Mouse (Mus musculus): Measurements from ENCODE around the gene Fgfr2. TPM values are rescaled to one million over a fixed set of nuclear protein-coding genes. Genes with fewer than 3 reads are reported as not detected.
A peak's percentile ranks its signal among the peaks of the same experiment; 100 is the strongest.

The Fgfr2 gene
- polyA plus RNA-seq, 1 experiment from 2014 or later: 86.9 TPM

GRCm38 (mm10) chr7:132688721-132689120 is 434.4 kb downstream of the Fgfr2 start:
- no peak overlapping the region for H3K4me2 ChIP-seq (ENCODE audit: low read depth)
- H3K9me3 ChIP-seq (ENCODE audit: control insufficient read depth, low read length): no peaks in the 10 kb centered on the region
- DNase-seq (ENCODE audit: low spot score): peak; percentile 36
- no peaks in the 10 kb centered on the region for H3K27me3 ChIP-seq (ENCODE audit: control insufficient read depth, insufficient read depth, low read length)
- H3K4me1 ChIP-seq (ENCODE audit: control insufficient read depth, insufficient read depth, low read length): peaks cover 7% of the 10 kb centered on the region
- H3K4me3 ChIP-seq (ENCODE audit: low read depth, low read length): no peak overlapping the region
- ATAC-seq (ENCODE audit: insufficient read depth, low FRiP score, low TSS enrichment): no peak
- WGBS: 56% methylated on average over 5 of the region's 5 CpGs
- H3K27ac ChIP-seq (ENCODE audit: low read depth, low read length): no peak overlapping the region
- no peak overlapping the region for H3K9ac ChIP-seq (ENCODE audit: low read length)
- no peaks in the 10 kb centered on the region for H3K36me3 ChIP-seq (ENCODE audit: control insufficient read depth, insufficient read depth, low read length)

DNA sequence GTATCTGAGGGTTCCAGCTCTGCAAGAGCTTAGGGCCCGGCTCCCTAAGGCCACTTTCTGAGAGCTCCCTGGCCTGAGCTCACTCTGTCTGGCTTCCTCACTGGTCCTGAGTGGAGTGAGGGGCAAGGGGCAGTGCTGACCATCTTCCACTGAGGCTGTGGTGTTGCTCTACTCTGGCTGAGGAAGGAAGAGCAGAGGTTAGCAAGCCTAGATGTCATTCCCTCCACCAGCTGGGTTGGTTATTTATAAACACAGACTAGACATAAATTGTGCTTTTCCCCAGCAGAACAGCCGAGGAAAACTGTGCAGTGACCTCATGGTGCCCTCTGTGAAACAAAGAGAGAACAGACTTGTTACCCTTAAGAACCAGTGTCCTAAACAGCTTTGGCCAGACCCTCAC is 435.3 kb downstream of the Fgfr2 start:
- no peak overlapping the region for H3K27ac ChIP-seq (ENCODE audit: low read depth, low read length)
- no peaks in the 10 kb centered on the region for H3K27me3 ChIP-seq (ENCODE audit: control insufficient read depth, insufficient read depth, low read length)
- no peak overlapping the region for H3K4me3 ChIP-seq (ENCODE audit: low read depth, low read length)
- no peak for DNase-seq (ENCODE audit: low spot score)
- peaks cover 7% of the 10 kb centered on the region for H3K4me1 ChIP-seq (ENCODE audit: control insufficient read depth, insufficient read depth, low read length)
- ATAC-seq (ENCODE audit: insufficient read depth, low FRiP score, low TSS enrichment): no peak
- WGBS: 45% methylated on average over 2 of the region's 2 CpGs
- H3K9me3 ChIP-seq (ENCODE audit: control insufficient read depth, low read length): no peaks in the 10 kb centered on the region
- no peak overlapping the region for H3K9ac ChIP-seq (ENCODE audit: low read length)
- no peaks in the 10 kb centered on the region for H3K36me3 ChIP-seq (ENCODE audit: control insufficient read depth, insufficient read depth, low read length)
- H3K4me2 ChIP-seq (ENCODE audit: low read depth): no peak overlapping the region

GRCm38 (mm10) chr7:132686515-132686914 is 436.6 kb downstream of the Fgfr2 start:
- ATAC-seq (ENCODE audit: insufficient read depth, low FRiP score, low TSS enrichment) (no peak), DNase-seq (ENCODE audit: low spot score) (no peak)
- no peak overlapping the region for H3K4me3 ChIP-seq (ENCODE audit: low read depth, low read length)
- WGBS: 91% methylated on average over 3 of the region's 3 CpGs
- no peaks in the 10 kb centered on the region for H3K27me3 ChIP-seq (ENCODE audit: control insufficient read depth, insufficient read depth, low read length)
- no peak overlapping the region for H3K4me2 ChIP-seq (ENCODE audit: low read depth)
- no peak overlapping the region for H3K27ac ChIP-seq (ENCODE audit: low read depth, low read length)
- H3K36me3 ChIP-seq (ENCODE audit: control insufficient read depth, insufficient read depth, low read length): no peaks in the 10 kb centered on the region
- H3K4me1 ChIP-seq (ENCODE audit: control insufficient read depth, insufficient read depth, low read length): peaks cover 7% of the 10 kb centered on the region
- H3K9me3 ChIP-seq (ENCODE audit: control insufficient read depth, low read length): no peaks in the 10 kb centered on the region
- no peak overlapping the region for H3K9ac ChIP-seq (ENCODE audit: low read length)

- Histone ChIP-seq H3K9me3 (ENCODE audit: control insufficient read depth, low read length) (no peaks in the 10 kb centered on the region), H3K27me3 (ENCODE audit: control insufficient read depth, insufficient read depth, low read length) (no peaks in the 10 kb centered on the region), H3K4me3 (ENCODE audit: low read depth, low read length) (no peak overlapping the region), H3K9ac (ENCODE audit: low read length) (no peak overlapping the region), H3K36me3 (ENCODE audit: control insufficient read depth, insufficient read depth, low read length) (no peaks in the 10 kb centered on the region), H3K27ac (ENCODE audit: low read depth, low read length) (no peak overlapping the region), H3K4me2 (ENCODE audit: low read depth) (no peak overlapping the region), H3K4me1 (ENCODE audit: control insufficient read depth, insufficient read depth, low read length) (peaks cover 7% of the 10 kb centered on the region)
- DNase-seq (ENCODE audit: low spot score) (no peak), ATAC-seq (ENCODE audit: insufficient read depth, low FRiP score, low TSS enrichment) (no peak)
- 86% methylated on average over 4 of the region's 4 CpGs for WGBS
Observed at GRCm38 (mm10) chr7:132683923-132684322, 439.2 kb downstream of the Fgfr2 start.

DNA sequence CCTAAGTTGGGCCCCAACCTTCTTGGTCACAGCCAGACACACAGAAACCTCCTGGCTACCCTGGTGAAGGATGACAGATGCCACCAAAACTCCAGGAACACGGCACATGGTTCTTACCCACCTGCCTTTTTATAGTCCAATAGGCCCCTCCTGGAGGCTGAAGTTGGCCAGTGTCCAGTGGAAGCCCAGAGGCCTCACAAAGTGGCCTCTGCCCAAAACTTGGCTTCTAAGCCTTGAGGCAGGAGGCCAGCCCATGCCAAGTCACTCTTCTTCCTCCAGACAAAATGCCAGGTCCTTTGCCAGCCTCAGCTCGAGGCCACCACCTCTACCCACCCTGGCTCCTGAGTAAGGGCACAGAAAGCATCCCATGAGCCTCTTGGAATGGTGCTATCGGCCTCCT is 440.2 kb downstream of the Fgfr2 start:
- H3K36me3 ChIP-seq (ENCODE audit: control insufficient read depth, insufficient read depth, low read length): no peaks in the 10 kb centered on the region
- 82% methylated on average over 3 of the region's 3 CpGs for WGBS
- peaks cover 2% of the 10 kb centered on the region; the same call in 1 of the 2 replicates for H3K4me1 ChIP-seq (ENCODE audit: control insufficient read depth, insufficient read depth, low read length)
- H3K27me3 ChIP-seq (ENCODE audit: control insufficient read depth, insufficient read depth, low read length): no peaks in the 10 kb centered on the region
- no peak for ATAC-seq (ENCODE audit: insufficient read depth, low FRiP score, low TSS enrichment)
- no peak for DNase-seq (ENCODE audit: low spot score)
- no peak overlapping the region for H3K9ac ChIP-seq (ENCODE audit: low read length)
- no peak overlapping the region for H3K27ac ChIP-seq (ENCODE audit: low read depth, low read length)
- no peak overlapping the region for H3K4me3 ChIP-seq (ENCODE audit: low read depth, low read length)
- no peaks in the 10 kb centered on the region for H3K9me3 ChIP-seq (ENCODE audit: control insufficient read depth, low read length)
- no peak overlapping the region for H3K4me2 ChIP-seq (ENCODE audit: low read depth)

GRCm38 (mm10) chr7:132682336-132682735 is 440.8 kb downstream of the Fgfr2 start:
- Histone ChIP-seq H3K9ac (ENCODE audit: low read length) (no peak overlapping the region), H3K4me2 (ENCODE audit: low read depth) (no peak overlapping the region), H3K4me3 (ENCODE audit: low read depth, low read length) (no peak overlapping the region), H3K27me3 (ENCODE audit: control insufficient read depth, insufficient read depth, low read length) (no peaks in the 10 kb centered on the region), H3K36me3 (ENCODE audit: control insufficient read depth, insufficient read depth, low read length) (no peaks in the 10 kb centered on the region), H3K9me3 (ENCODE audit: control insufficient read depth, low read length) (no peaks in the 10 kb centered on the region), H3K27ac (ENCODE audit: low read depth, low read length) (no peak overlapping the region), H3K4me1 (ENCODE audit: control insufficient read depth, insufficient read depth, low read length) (no peaks in the 10 kb centered on the region)
- ATAC-seq (ENCODE audit: insufficient read depth, low FRiP score, low TSS enrichment) (no peak), DNase-seq (ENCODE audit: low spot score) (no peak)
- WGBS: 88% methylated on average over 3 of the region's 3 CpGs

DNA sequence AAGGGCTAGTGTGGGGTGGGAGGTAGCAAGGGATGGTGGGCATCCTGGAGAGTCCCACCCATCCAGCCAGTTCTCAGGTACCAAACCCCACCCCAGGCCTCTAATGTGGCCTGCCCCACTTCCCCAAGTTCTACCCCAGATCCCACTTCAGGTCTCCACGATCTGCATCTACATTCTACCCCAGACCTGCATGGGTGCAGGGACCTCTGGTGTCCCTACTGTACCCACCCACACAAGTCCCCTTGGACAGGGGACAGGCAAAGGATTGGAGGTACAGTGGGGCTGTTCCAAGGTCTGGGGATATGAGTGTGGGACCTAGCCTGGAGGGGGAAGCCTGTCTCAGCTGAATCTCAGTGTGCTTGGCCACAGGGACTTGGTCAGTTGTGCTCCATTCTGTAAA is 441.3 kb downstream of the Fgfr2 start:
- Histone ChIP-seq H3K27me3 (ENCODE audit: control insufficient read depth, insufficient read depth, low read length) (no peaks in the 10 kb centered on the region), H3K4me2 (ENCODE audit: low read depth) (no peak overlapping the region), H3K27ac (ENCODE audit: low read depth, low read length) (no peak overlapping the region), H3K36me3 (ENCODE audit: control insufficient read depth, insufficient read depth, low read length) (no peaks in the 10 kb centered on the region), H3K9ac (ENCODE audit: low read length) (no peak overlapping the region), H3K9me3 (ENCODE audit: control insufficient read depth, low read length) (no peaks in the 10 kb centered on the region), H3K4me3 (ENCODE audit: low read depth, low read length) (no peak overlapping the region), H3K4me1 (ENCODE audit: control insufficient read depth, insufficient read depth, low read length) (no peaks in the 10 kb centered on the region)
- WGBS: 88% methylated on average over 1 of the region's 1 CpGs
- DNase-seq (ENCODE audit: low spot score) (no peak), ATAC-seq (ENCODE audit: insufficient read depth, low FRiP score, low TSS enrichment) (no peak)

DNA sequence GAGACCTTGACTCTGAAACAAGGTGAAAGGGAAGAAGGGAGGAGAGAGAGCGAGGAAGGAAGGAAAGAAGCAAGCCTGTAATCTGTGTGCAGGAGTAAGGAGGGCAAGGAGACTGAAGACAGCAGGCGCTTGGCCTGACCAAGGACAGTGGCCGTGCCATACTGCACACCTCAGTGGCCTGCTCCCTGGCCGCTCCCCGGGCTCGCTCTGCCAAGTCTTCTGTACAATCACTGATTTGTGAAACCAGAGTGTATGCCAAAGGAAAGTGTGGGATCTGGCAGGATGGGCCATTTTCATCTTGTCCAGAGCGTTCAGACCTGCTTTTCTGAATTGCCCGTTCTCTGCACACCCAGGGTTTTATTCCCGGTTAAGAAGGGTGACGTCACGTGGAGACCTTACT is 441.9 kb downstream of the Fgfr2 start:
- DNase-seq (ENCODE audit: low spot score) (no peak), ATAC-seq (ENCODE audit: insufficient read depth, low FRiP score, low TSS enrichment) (no peak)
- H3K36me3 ChIP-seq (ENCODE audit: control insufficient read depth, insufficient read depth, low read length): no peaks in the 10 kb centered on the region
- no peak overlapping the region for H3K4me3 ChIP-seq (ENCODE audit: low read depth, low read length)
- no peaks in the 10 kb centered on the region for H3K27me3 ChIP-seq (ENCODE audit: control insufficient read depth, insufficient read depth, low read length)
- H3K27ac ChIP-seq (ENCODE audit: low read depth, low read length): no peak overlapping the region
- H3K9ac ChIP-seq (ENCODE audit: low read length): no peak overlapping the region
- H3K4me2 ChIP-seq (ENCODE audit: low read depth): no peak overlapping the region
- WGBS: 91% methylated on average over 11 of the region's 11 CpGs
- no peaks in the 10 kb centered on the region for H3K9me3 ChIP-seq (ENCODE audit: control insufficient read depth, low read length)
- no peaks in the 10 kb centered on the region for H3K4me1 ChIP-seq (ENCODE audit: control insufficient read depth, insufficient read depth, low read length)

DNA sequence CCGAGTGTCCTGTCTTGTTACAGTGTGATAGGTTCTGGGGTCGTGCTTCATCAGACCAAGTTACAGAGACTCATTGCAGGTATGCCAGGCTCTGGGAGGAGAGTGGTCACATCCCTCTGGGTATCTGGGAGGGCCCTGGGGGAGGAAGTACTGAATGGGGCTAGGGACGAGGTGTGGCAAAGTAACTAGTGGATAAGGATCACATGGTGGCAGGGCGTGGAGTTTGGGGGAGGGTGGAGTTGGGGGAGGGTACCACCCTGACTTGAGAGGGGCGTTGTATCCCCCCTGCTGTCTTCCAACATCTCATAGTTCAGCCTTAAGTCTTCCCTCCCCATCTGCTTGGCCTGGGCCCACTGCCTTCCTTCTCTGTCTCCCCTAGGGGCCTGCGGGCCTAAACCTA is 443.6 kb downstream of the Fgfr2 start:
- 80% methylated on average over 6 of the region's 6 CpGs for WGBS

More for the DNA sequence above, 443.6 kb downstream of the Fgfr2 start:
- DNase-seq (ENCODE audit: low spot score) (no peak), ATAC-seq (ENCODE audit: insufficient read depth, low FRiP score, low TSS enrichment) (no peak)
- H3K4me2 ChIP-seq (ENCODE audit: low read depth): no peak overlapping the region
- no peak overlapping the region for H3K9ac ChIP-seq (ENCODE audit: low read length)
- H3K36me3 ChIP-seq (ENCODE audit: control insufficient read depth, insufficient read depth, low read length): no peaks in the 10 kb centered on the region
- no peak overlapping the region for H3K27ac ChIP-seq (ENCODE audit: low read depth, low read length)
- no peak overlapping the region for H3K4me3 ChIP-seq (ENCODE audit: low read depth, low read length)
- H3K9me3 ChIP-seq (ENCODE audit: control insufficient read depth, low read length): no peaks in the 10 kb centered on the region
- H3K27me3 ChIP-seq (ENCODE audit: control insufficient read depth, insufficient read depth, low read length): no peaks in the 10 kb centered on the region
- H3K4me1 ChIP-seq (ENCODE audit: control insufficient read depth, insufficient read depth, low read length): no peaks in the 10 kb centered on the region
